Mouse (Mus musculus) spleen, postnatal 14 days (tissue): ENCODE measurements around the gene Gkn2.

Experiments
- DNase-seq, 2 experiments: peaks; one replicate each; pipeline ENCODE4 v3.0.0; 2021 to 2022; ENCODE audit warnings: low spot score in 2 of 2

Gkn2 gene

DNA sequence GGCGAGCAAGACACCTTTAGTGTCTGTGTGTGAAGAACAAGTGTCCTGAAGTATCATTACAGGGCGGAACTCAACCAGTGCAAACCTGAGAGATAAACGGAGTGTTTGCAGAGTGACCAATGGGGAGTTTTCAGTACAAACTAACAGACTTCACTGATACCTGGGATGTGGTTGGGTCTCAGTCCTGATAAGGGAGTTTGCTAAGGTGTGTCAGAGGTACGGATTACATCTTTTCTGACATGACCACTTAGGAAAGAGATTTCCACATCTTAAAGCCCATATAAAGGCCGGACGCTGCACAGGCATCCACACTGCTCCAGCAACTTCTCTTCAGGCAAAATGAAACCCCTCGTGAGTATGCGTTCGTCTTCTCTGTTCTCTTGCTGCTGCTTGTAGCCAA lies at the start of gene Gkn2:
Gene Gkn2, plus strand, starts transcription at position 301 of the 400 bp plus-strand sequence.
- no peak for DNase-seq

DNA sequence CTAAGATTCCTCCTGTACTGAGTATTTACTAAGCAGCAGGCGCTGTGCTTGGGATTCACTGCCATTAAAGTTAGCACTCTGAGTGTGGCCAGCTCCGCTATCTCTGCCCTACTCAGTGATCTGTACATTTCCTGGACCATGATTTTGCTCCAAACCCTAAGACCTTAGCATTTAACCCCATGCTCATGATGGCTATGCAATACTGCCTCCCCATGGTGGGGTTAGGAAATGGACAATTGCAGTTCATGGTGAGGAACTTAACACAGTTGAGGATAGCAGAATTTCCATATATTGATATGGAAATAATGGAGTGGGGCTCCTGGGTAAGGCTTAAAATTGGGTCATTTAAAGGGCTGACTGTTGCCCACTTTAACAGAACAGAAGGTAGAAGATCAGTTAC lies 49.8 kb upstream of the Gkn2 start:
- peak in 1 of 2 experiments; percentile 43 for DNase-seq

DNA sequence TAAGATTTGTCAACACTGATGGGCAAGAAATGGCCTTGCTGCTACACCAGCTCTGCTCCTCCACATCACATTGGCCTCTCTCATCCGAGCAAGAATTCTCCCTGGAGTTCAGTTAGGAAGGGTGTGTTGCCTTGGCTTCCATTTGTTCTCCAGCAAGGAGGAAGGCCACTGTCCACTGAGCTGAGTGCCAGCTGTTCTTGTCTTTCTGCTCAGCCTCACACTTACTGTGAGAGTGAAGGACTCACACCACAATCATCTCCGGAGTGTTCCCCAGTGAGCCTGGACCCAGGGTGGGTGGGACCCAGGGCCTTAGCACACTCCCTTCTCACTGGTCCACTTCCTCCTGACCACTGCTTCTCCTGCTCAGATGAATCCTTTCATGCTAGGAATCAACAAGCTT lies 46.2 kb upstream of the Gkn2 start:
- DNase-seq: no peak

DNA sequence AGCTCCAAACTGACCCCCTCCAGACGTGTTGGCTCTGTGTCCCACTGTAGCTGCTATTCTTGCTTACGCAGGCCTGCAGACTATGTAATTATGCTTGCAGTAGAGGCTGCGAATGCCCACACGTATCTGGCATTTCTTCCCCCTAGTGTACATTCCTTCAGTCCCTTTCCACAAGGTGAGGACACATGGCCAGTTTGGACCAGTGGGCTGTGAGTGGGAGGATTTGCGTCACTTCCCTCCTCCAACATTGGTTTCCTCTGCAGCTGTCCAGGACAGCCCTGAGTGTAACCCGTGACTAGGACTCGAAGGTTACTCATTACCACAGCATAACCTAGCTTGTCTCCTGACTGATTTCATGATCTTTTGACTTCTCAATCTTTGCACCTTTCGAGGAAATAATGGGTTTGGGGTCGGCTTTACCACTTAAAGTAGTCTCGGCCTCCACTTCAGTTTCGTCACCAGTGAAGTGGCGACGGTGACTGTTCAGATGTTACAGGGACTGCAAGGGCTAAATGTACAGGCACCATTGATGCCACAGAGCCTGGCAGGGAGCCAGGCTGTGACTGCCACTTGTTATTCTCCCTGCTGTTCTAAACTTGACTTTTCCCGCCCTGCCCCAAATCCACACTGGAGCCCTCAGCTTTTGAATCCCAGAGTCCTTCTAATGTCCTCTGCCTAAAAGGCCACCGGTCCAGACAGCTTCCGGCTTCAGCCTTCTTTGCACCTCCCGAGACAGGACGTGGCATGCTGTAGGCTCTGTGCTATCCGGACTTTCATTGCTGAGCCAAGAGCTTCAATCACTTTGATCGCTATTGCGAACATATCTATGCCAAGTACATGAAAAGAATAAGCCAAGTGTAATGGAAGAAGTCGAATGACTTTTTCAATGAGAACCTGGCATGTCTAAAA lies 44.6 kb upstream of the Gkn2 start:
- no peak for DNase-seq

DNA sequence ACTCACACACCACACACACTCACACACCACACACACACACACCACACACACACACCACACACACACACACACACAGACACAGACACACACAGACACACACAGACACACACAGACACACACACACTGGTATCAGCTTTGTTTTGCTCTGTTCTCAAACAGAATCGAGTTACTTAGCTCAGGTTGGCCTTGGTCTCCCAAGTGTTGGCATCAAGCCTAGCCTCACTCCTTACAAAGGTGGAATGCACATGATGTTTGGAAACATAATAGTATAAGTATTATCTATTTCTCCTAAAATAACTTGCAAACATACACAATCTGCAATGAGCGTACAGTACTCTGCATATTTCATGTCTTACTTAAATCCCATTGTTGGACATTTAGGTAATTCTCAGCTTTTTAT lies 40.8 kb upstream of the Gkn2 start:
- no peak for DNase-seq

DNA sequence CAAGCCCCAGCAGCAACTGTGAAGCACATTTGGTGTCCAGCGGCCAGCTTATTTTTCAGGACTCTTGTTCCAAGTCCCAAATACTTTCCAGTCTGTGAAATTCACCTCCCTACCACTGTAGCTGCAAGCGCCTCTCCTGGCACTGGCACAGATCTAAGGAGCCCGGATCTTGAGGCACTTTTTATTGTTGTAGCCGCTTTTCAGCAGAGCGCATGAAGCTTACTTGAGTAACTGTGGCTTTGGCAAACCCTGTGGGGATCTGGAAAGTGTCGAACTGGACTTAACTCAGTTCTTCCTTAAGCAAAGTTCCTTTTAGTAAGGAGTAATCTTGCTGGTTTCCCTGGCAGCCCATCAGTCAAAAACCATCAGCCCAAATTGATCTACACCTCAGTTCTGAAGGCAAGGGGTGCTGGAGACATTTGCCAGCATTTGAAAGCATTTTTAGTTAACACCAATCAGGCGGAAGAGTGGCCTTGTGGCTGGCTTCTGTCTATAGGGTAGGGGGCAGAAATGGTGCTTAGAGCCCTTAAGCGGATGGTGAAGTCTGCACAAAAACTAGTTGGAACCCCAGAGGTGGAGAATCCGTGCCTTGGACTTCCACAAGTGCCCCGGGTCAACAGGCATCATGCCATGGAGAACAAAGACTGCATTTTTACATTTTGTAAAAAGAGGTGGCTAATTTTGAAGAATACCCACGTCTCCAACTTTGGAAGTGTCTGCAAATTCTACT lies 38.6 kb upstream of the Gkn2 start:
- no peak for DNase-seq

DNA sequence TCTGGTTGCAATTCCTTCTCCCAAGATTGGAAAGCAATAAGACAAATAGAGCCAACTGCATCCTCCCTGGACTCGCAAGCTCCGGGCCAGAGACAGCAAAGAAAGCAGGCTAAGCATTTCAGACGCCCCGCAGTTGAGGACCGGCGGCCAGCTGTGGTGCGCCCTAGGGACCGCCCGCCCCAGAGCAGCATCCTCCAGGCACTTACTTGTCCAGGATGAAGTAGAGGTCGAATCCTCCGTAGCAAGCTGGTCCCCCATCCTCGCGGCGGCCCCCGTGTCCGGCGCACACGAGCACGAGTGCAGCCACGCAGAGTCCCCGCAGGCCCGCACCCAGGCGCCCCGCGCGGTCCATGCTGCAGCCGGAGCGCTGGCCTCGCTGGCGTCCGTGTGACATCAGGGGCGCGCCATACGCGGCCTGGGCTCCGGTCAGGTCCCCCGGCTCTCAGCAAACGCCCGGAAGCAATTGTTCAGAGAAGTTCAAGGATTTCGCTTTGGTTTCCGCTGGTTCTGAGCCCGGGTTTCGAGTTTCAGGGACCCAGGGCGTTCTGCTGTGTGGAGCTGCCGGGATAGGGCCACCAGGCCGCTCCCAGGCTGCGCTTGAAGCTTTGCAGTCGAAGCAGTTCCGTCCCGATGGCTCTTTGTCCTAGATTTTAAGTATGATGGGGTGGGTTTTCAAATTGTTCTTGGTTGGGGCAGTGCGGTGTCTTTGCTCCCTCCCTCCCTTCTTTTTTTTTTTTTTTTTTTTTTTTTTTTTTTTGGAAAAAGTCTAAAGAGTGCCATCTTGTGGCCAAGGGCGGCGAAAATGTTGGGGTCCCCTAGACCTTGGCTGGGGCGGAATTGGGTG lies 37.8 kb upstream of the Gkn2 start, which contains the start of gene Antxr1:
Gene Antxr1, minus strand, starts transcription at position 731 of the 844 bp plus-strand sequence.
- no peak for DNase-seq

DNA sequence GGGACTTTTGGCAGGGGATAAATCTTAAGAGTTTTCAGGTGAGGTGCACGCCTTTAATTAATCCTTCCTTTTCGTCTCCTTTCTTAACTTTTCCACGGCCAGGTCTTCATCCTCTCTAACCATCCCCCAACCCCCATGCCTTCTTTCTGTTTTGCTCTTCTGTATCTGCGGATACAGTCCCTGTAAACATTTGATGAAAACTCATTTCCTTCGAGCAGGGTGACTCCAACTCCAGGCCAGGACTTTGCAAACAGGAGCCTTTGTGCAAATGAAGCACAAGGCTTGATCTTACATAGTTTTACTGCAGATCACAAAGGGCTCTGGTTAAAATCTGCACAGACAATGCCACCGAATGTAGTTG lies 37.2 kb upstream of the Gkn2 start:
- DNase-seq: no peak

DNA sequence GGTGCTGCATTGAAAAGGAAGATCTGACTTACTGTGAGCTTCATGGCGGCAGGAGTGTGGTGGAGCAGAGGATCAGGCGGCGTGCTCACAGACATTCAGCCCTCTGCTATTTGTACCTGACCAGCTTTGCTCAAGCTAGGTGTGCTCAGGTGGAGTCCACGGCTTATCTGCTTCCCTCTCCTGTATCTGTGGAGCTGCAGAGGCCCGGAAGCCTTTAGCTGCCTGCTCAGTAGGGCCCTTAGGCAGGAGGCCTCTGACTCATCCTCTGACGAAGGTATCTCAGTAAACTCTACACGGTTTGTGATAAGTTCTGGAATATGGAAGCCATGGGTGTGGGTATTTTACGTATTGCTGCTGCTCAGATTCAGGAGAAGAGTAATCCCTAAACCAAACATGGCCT lies 22.3 kb upstream of the Gkn2 start, which contains the start of gene Gkn1:
Gene Gkn1, minus strand, starts transcription at position 114 of the 400 bp plus-strand sequence.
- no peak for DNase-seq

DNA sequence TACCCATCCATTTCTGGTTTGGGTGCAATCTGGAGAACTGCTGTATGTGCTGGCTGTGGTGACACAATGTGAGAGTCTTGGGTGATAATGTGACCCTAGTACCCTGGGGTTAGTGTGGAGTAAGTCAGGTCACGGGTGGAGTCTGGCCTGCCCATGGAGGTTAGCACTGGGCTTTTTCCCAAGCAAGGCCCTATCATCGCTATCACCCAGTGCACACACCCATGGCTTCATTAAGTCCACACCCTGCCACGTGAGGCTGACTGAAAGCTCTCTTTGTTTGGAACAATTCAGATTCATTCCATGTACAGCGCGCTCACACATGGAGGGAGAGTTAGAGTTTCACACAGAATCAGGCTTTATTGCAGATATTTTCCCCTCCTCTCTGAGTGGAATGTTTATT lies 18.7 kb upstream of the Gkn2 start:
- DNase-seq: no peak

DNA sequence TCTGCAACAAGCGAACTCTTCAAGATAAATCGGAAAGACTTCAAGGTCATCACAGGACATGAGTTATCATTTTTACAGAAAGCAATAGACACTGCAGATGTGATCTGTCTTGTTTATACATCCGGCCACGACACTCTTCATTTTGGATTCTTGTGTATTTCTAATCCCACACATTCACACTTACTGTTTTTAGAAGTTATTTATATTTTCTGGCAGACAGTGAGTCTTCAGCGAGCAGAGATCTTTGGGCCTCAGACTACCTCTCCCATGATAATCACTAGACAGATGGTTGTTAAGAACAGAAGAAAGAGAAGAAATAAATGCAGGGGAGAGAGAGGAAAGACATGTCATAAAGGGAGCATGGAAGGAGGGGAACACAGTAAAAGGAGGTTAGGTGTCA lies 3.9 kb upstream of the Gkn2 start:
- no peak for DNase-seq

DNA sequence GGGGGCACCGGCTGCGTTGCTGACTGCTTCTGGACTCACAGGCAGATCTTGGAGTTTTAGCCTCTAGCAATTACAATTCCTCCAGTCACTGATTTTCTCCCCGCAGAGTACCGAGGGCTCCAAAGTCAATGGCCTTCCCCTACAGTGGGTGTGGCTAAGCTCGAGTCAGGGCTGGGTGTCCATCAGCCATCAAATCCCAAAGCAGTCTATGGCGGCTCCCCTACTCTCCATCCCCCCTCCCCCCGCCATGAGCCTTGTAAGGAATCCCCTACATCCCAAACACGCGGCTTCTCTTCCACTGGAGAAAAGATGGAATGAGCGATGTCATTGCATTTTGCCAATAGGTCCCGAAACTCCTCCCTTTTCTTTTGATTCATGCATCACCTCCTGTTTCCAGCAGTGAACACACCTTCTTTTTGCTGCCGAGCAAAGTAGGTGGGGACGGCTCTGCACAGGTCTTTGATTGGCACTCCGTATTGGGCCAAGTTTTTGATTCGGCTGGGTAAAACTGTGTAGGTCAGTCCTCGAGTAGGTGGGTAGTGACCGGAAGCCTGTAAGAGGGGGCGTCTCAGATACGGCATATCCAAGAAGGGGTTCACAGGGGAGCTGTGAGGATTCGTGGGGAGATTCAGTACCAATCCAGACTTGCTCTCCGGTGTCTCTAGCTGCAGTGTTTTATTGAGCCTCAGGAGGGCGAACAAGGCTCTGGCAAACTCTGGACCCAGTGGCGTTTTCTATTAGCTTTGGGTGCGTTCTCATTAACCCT lies 11.0 kb downstream of the Gkn2 start:
- DNase-seq: no peak

DNA sequence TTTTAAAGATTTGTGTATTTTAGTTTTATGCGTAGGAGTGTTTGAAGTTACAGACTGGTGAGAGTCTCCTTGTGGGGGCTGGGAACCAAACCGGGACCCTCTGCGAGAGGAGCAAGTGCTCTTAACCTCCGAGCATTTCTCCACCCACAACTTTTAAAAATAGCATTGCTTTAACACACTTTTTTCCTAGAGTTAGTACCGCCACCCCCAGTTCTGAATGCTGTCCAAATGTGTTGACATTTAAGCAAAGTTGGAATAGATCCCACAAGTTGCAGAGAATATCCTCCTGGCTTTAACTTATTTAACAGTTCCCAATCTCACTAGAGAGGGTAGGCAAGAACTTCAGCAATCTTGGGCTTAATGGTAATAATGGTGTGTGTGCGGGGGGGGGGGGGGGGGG lies 11.6 kb downstream of the Gkn2 start:
- no peak for DNase-seq

DNA sequence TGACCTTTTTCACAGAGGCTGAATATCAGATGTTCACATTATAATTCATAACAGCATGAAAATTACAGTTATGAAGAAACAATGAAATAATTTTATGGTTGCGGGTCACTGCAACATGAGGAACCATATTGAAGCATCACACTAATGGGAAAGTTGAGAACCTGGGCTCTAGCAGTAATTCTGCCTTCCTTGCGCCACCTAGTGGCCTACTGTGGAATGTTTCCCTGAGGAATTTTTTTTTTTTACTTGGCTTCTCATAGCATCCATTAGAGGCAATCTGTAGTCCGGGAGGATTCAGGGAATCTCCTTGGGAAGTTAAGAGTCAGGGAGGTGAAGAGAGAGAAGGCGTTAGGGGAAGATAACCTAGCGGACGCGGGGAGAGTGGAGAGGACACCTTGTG lies 13.0 kb downstream of the Gkn2 start:
- peak in 1 of 2 experiments; percentile 40 for DNase-seq

DNA sequence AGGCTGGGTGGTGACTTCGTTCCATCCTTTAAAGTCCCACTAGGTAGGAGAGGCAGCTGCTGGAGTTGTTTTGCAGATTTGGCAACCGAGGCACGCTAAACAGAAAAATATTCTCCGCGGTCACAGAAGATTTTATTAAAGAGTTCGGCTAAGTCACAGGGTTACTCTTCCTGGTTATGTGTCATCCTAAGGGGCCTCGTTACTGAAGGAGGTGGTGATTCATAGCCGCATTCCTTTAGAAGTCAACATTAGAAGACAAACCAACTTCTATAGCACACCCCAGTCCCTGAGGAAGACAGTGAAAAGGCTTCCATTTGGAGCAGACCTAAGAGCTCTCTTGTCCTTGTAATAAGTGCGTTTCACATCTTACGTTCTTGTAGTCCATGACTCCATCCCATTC lies 13.5 kb downstream of the Gkn2 start:
- no peak for DNase-seq

DNA sequence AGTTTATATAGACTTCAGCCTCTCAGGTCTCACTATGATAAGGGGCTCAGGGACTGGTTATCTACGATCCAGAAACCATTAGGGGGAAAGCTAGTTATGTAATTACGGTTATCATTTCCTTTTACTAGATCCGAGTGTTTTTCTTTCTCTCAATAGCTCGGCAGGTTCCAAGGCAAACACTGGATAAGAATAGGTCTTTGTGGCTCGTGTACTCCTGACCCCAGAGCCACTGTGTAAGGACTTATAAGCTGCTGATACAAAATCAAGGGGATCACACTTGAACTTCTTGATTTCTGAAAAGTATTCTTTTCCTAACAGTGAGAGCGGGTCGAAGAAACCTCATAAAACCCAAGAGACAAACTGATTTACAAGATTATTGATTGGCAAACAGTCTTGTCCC lies 15.7 kb downstream of the Gkn2 start, which contains the start of gene Gkn3:
Gene Gkn3, minus strand, starts transcription at position 59 of the 400 bp plus-strand sequence.
- DNase-seq: no peak

DNA sequence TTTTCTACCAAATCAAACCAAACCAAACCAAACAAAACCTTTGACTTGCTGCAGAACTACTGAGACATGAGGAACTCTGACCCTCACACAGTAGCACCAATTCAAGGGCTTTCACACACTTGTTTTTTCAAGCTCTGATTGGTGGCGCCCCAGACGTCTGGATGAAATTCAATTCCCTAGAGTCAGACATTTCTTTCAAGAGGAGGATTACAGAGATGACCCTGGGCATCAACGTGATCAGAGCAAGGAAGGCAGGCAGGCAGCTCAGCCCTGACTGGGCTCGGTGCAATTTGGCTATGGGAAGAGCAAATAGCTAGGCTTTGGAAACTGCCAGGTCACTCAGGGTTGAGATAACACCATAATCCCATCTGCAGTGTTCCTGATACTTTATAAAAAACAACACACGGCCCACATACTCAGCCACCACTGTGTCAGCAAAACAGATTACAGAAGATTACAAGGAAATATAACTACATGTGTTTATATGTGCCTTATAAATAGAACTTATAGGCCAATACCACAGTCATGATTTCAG lies 16.4 kb downstream of the Gkn2 start:
- no peak for DNase-seq

DNA sequence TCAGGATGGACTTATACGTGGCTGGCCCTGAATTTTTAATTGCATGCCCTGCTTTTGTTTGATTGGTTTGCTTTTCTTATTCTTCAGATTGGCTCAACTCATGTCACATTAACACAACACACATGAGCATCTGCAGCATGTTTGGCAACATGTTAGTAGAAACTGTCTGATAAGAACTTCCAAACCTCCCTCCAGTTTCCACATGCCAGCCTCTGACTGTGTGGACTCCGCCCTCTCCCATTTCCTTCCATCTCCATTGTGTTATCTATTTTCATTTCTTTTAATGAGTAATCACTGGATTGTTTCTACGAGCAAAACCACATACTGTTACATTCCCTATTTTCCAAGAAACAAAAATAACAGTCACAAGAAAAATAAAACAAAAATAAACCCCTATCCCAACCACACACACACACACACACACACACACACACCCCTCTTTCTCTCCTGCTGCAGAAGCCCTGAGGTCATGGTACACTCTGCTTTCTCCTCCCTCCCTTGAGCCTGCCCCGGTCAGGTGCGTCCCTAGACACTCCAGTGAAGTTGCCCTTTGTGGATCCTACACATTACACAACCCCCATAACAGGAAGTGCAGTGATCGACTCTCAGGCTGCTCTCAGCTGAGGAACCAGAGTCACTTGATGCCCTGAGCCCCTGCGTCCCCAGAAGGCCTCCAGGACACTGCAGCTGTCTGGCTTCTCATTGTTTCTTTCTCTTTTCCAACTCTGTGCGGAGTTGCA lies 20.5 kb downstream of the Gkn2 start:
- DNase-seq: no peak

DNA sequence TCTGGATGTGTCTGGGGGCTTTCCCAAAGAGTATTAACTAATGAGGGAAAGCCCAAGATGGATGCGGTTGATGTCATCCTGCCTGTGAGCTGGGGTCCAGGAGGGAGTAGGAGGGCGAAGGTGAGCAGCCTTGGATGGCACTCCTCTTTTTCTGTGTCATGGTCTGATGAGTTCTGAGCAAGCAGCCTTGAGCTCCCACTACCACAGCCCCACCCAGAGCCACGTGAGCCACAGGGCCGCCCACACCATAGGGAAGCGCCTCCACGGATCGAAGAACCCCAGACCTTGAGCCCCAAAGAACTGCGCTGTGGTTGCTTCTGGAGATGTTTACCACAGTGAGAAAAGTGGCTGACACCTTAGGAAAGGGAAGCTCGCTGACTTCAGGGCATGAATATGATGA lies 21.6 kb downstream of the Gkn2 start:
- DNase-seq: no peak

DNA sequence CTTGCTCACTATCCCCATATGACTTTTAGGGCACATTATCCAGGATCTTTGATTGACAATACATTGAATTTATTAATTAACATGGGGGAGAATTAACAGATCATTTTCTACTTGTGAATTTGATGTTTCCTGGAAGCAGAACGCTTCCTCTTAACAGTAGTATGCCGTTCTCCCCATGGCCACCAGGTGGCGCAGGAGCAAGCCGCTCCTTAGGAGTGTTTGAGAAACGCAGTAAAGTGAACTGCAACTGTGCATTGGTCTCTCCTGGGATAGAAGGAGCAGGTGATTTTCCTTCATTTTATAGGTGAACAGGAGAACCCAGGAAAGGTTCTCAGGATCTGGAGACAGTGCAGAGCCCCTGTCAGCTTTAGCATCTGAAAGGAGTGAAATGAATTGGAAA lies 26.0 kb downstream of the Gkn2 start:
- peak; percentile 65 to 75 for DNase-seq
